Mouse (Mus musculus) activated CD4-positive, CD25-positive, alpha-beta regulatory T cell, adult 4 months (primary cell): ENCODE measurements around the gene Nit1. TPM values are rescaled to one million over a fixed set of nuclear protein-coding genes. Genes with fewer than 3 reads are reported as not detected.

ENCODE experiments used
- ATAC-seq: one replicate; pipeline ENCODE4 v1.8.0; 2017
- polyA plus RNA-seq, 2 experiments: library from polyadenylated mRNA; unstranded; fragments of 100-300 nt; shearing (Covaris generic); gene quantifications; one replicate each; pipeline ENCODE4 v1.2.1; 2017

Gene Nit1
- 10 to 100 TPM; 26.3 to 29.7 TPM for polyA plus RNA-seq

DNA sequence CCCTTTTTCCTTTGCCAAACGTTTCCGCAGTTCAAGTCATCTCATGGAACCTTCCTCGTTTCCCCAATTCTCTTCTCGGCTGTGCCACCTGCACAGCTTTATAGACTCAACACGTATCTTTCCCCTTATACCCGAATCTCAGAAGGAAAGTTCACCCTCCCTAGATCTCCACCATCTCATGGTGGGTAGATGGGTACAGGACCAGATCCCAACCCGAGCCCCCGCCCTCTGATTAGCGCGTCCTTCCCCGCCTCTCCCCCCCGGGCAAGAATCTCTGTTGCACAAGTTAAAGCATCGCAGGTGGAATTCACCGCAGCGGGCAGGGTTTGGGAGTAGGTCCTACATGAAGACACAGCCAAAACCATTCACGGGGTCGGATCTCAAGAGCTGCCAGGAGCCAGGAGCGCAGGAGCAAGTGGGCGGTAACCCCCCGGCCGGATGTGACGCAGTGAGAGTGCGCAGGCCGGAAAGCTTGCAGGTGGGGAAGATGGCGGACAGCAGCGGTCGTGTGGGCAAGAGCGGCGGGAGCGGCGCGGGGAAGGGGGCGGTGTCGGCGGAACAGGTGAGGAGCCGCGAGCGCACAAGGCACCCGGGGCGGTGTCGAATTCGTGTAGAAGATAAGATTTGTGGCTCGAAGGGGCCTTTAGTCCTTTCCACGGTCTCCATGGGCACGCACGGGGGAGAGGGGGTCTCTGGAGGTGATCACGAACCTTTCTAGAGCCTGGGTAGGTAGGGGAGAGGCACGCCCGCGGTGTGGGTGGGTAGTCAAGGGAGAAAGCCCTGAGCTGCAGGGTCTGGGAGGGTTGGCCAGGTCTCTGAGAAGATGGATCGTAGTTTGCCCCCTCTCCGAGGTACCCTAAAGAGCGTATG is at the start of gene Nit1, which contains the start of gene Pfdn2:
Gene Nit1 (minus strand): TSS at position 422 of the 870 bp plus-strand sequence.
Gene Pfdn2 (plus strand): TSS at position 446 of the 870 bp plus-strand sequence.
- peak; percentile 92 for ATAC-seq

DNA sequence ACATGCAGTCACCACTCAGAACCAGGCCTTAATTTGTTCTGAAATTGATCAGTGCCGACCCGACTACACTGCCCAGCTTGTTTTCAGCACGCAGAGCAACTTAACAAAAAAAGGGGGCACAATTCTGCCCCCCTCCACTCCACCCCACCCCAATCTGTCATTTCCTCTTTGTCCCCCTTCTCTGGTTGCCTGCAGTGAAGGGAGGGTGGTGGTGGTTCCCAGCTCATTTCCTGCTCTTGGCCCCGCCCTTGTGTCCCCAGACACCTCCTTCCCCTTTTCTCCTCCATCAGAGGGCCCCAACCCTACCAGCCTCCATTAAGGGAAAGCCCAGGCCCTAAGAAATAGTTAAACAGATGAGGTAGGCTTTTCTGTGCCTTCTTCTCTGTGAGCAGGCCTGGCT is 44.7 kb upstream of the Nit1 start:
- peak; percentile 69 for ATAC-seq

DNA sequence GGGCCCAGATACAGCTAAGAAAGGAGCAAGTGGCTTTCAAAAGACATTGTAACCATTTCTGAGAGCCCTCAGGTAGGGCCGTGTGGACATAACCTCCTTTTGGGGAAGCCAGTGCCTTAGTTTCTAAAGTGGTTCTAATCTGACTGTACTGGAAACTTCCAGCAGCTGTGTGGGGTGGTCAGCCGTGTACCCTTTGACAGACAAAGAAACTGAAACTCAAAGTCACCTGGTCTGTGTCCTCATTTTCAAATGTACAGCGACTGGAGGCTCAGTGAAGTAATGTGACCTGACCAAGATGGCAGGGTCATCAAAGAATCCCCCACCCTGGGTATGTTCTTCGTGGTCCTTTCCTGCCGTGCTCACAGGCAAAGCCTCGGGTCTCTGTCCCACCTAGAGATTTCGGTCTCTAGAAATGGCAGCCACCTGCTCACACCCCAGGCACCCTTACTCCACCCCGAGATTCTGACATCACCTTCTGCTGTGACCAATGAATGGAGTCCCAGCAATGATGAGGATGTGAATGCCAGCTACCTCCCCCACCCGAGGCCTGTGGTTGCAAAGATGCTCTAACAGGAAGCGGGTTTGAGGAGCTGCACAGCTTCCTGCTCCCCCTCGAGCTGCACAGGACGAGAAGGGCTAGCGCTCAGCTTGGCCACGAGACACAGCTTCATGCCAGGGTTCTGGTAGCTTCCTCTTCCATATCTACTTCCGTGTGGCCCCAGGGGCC is 43.1 kb upstream of the Nit1 start, which contains the start of gene Arhgap30:
Gene Arhgap30 (plus strand): TSS at position 579 of the 727 bp plus-strand sequence.
- ATAC-seq, result peak; percentile 90

DNA sequence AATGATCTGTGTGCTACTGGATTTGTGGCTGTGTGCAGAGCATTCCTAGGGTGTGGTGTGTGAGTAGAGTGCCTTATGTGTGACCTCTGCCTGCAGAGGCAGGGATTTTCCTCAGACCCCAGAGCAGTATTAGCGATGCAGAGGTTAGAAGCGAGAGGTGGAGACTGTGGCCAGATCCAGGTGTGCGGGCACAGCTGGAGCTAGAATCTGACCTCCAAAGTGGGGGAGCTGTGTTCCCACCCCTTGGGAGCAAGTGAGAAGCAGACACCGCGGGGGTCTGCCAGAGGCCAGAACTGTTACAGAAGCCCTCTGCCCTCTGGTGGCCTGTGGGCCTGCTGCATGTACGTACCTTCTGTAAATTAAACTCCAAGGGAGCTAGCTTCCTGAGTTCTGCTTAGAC is 41.7 kb upstream of the Nit1 start:
- no peak for ATAC-seq

DNA sequence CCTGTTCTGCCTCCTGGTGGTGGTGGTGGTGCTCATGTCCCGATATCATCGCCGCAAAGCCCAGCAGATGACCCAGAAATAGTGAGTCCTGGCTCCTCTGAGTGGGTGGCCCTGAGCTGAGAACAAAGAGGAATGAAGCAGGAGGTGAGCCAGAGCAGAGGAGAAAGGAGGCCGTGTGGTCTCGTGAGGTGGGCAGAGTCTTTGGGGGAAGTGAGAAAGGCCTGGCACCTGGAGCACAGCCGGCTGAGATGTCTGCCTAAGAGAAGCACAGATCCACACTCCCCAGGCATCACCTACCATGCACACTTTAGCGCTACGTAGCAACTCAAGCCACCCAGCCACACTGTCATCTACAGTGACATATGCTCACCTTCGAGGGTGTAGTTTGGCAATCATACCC is 39.7 kb upstream of the Nit1 start:
- no peak for ATAC-seq

DNA sequence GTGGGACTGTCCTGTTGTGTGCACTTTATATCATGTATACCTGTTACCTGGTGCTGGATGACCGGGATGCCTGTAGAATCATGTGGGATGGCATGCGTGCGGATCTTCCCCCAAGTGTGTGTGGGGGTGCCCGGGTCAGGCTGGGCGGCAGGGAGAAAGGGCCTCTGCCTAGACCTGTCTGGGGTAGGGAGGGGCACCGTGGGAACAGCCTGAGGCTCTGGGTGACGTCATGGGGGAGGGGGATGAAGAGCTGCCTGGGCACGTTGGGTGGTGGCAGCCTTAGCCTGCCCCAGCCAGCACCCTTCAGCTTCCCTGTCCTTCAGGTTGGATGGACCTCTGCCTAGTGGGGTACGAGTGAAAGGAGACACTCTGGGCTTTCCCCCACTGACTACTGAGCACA is 38.9 kb upstream of the Nit1 start:
- no peak for ATAC-seq

DNA sequence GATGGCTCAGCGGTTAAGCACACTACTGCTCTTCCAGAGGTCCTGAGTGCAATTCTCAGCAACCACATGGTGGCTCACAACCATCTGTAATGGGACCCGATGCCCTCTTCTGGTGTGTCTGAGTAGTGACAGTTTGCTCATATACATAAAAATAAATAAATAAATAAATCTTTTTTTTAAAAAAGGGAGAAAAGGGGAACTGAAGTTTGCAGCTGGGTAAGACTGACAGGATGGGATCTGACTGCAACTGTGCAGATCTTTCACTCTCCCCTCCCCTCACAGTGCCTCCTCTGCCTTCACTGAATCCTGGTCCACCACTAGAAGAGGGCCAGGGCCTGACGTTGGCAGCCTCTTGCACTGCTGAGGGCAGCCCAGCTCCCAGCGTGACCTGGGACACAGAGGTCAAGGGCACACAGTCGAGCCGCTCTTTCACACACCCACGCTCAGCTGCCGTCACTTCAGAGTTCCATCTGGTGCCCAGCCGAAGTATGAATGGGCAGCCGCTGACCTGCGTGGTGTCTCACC is 36.7 kb upstream of the Nit1 start:
- no peak for ATAC-seq

DNA sequence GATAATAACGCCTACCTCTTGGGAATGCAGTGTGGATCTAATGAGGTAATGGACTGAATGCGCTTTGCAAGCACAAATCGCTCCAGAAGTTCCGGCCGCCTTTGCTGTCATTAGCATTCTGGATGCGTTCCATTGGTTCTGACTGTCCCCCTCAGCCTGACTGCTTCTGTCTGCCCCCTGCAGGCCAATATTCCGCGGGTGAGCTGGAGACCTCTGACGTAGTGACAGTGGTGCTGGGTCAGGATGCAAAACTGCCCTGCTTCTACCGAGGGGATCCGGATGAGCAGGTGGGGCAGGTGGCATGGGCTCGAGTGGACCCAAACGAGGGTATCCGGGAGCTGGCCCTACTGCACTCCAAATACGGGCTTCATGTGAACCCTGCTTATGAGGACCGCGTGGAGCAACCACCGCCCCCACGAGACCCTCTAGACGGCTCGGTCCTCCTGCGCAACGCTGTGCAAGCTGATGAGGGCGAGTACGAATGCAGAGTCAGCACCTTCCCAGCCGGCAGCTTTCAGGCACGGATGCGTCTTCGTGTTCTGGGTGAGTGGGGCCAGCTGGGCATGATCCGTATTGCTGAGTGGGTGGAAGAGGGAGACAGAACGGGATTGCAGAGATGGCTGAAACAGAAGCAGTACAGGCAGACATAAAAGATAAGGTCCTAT is 34.6 kb upstream of the Nit1 start:
- ATAC-seq, result peak; percentile 95

DNA sequence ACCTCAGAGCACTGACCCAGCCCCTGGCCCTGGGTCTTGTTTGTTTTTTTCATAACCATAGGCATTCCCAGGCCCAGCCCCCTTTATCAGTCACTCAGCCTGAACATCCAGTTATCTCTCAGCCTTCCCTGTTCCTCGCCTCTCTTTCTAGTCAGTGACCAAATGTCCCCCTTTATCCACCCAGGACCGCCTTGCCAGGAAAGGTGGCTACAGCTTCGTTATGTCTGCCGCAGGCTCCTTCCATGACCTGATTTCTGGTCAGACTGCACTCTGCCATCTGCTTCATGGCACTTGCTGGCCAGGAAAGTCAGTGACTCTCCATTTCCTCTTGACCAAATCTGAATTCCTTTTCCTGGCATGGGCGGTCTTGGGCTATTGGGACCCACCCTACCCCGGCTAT is 32.9 kb upstream of the Nit1 start:
- no peak for ATAC-seq

DNA sequence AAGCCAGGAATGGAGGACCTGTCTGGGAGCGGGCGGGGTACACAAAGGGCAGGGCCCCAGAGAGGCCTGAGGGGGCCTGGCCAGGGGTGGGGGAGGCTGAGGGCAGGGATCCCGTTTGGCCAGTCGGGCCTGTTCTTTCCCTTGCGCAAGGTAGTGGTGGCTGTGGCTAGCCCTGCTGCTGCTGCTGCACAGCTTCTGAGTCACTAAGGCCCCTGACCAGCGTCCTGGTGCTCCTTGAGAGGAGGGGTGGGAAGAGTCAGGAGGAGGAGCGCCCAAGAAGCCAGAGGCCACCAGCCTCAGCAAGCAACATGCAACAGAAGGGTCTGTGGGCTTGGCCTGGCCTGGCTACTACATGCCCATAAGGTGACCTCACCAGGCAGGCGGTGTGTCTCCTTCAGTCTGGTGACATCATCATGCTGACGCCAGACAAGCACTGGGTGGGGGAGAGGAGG is 30.2 kb upstream of the Nit1 start:
- no peak for ATAC-seq

DNA sequence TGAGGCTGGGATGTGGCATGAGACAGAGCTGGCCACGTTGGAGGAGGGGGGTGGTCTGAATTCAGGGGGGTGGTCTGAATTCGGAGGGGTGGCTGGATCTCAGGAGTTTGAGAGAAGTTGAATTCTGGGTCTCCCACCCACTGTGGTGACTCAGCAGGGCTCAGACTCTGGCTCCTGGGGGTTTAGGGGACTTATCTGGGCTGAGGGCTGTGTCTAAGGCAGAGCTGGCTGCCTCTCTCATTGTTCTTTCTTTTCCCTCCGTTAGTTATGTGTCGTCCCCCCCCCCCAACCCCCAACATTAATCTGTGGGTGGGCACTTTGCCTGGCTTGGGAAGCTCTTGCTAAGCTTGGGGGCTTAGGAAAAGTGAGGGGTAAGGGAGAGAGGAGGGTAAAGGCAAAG is 28.5 kb upstream of the Nit1 start:
- no peak for ATAC-seq

DNA sequence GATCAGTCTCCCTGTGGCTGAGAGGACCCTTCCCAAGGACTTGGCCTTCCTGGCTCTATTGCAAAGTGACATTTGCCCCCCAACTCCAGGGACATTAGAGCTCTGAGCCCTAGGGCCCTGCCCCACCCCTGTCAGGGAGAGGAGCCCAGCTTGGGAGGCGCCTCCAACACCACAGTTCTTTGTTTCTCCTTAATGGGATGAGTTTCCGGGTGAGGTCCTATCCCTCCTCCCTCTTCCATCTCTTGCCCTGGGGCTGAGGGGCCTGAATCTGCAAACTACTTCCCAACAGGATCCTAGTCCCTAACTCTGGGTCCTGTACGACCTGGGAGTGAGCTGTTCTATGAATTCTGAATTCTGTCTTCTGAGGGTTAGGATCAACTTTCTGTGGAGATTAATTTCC is 27.4 kb upstream of the Nit1 start:
- no peak for ATAC-seq

DNA sequence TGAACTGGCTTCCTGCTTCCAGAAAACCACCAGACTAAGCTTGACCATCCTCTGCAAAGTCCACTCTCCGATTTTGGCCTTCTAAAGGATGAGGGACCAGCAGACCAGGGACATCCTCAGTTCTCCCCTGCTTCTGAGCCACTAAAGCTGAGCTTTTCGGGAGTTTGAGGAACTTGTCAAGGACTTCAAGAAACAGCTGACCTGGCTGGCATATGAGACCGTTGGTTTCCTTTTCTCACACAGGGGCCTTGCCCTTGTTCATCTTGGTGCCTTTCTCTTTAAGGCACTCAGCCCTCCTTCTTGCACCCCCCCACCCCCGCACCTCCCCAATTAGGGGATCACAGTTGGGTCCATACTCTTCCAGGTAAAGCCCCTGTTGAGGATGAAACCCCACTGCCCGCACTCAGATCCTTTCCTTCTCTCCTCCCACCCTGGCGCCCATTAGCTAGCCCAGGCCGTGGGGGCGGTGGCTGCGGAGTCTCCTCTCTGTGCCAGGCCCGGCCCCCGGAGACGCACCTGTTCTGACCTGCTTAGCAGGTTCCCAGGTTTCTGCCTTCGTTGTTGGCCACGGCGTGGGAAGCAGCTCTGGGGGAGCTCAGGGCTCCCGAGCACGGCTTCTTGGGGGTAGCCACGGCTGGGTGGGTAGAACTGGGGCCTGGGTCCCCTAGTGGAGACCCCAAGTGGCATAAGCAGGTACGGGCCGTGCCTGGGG is 24.6 kb upstream of the Nit1 start, which contains the start of gene Nectin4:
Gene Nectin4 (plus strand): TSS at position 255 of the 712 bp plus-strand sequence.
- no peak for ATAC-seq

DNA sequence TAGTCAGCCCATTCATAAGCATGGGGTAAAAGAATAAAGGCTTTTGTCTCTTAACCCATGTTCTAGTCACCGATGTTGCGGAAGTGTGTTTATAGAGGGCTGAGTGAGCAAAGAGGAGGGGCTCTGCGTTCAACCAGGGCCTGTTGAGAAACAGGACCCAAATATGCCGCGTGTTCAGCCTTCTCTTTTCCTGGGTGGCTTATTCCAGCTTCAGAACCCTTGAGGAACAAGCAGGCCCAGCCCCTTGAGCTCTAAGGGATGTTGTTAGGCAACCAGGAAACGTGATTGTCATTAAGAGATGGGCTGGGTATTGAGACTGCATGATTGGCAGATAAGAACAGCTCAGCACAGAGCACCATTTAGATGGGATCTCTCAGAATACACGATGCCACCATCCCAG is 20.5 kb upstream of the Nit1 start:
- no peak for ATAC-seq

DNA sequence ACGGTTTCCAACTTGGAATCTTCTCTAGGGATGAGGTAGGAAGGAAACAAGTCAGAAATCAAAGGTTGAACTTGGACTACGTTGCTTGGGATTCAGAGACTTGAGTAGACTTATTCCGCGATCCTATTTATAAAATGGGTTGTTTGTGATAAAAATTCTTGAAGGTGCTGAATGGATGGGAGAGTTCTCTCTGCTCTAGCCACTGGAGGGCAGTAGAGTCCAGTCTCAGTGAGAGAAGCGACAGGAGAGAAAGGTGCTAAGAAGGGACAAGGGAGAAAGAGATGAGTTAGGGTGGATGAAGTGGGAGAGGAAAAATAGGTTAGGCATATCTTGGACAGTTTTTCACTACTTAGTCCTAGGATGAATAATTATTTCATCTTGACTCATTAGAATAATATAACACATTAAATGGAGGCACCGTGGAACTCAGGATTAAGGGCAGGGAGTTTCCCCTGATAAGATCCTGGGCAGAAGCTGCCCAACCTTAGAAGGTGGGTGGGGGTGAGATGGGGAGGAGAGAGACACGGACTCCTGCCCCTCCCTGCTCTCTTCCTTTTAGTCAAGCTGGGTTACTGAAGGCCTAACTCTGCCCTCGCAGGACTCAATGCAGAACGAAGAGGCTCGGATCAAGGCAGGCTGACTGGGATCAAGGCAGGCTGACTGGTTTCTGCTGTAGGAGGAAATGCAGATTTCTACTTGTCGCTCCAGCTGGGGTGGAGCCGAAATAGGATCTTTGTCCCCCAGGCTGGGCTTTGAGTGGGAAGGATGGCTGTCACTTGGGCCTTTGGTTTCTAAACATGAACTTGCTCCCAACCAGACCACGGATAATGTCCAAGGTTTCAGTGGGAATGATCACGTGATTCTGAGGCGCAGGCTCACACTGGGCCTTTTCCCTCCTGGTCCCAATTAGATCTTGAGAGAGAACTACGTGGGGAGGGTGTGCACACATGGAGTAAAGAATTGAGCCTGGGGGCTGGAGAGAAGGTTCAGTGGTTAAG is 16.0 kb upstream of the Nit1 start:
- ATAC-seq, result peak; percentile 66

DNA sequence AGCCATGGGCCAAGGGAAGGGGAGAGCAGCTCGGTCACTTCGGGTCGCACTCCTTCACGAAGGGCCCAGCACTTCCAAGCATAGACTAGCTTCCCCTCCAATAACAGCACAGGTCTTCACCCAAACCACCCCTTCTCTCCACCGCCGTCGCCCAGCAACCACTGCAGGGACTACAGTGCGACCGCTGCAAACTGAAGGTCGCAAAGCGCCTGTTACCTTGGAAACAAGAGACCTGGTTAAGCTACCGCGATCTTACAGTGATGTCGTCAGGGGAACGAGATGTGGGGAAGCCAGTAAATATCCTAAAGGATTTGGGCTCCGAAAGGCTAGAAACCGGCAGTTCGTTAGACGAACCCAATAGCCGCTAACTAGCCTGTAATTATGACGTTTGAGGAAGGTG is 15.2 kb upstream of the Nit1 start, which contains the start of gene Klhdc9:
Gene Klhdc9 (minus strand): TSS at position 143 of the 400 bp plus-strand sequence.
- ATAC-seq, result peak; percentile 90

DNA sequence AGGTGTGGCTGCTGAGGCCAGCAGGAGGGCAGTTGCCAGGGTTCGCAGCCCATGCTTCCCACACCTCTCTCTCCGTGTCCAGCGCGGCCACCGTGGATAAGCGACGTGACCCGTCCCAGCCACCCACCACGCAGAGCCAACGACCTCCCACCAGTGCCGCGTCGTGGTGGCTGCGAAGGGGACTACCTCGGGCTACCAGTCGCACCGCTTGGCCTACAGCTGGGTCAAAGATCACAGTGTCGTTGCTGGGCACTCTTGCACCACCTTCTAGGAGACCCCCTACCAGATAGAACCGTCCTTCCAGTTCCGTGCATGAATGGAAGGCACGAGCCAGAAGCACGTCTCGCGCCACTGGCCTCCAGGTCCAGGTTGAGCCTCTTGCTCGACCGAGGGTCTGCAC is 14.8 kb upstream of the Nit1 start:
- ATAC-seq, result no peak

DNA sequence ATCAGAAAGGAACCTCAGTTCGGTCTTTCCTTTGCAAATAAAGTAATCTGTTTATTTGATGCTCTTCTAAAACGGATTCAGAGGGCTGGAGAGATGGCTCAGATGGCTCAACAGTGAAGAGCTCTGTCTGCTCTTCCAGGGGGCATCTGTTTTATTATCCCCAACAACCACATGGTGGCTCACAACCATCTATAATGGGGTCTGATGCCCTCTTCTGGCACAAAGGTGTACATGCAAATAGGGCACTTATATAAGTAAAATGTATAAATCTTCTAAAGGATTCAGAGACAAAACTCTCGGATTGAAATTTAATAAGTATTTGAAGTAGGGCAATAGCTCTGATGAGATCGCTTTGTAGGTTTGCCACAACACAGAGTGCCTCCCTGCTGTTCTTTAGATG is 13.0 kb upstream of the Nit1 start:
- peak; percentile 41 for ATAC-seq

DNA sequence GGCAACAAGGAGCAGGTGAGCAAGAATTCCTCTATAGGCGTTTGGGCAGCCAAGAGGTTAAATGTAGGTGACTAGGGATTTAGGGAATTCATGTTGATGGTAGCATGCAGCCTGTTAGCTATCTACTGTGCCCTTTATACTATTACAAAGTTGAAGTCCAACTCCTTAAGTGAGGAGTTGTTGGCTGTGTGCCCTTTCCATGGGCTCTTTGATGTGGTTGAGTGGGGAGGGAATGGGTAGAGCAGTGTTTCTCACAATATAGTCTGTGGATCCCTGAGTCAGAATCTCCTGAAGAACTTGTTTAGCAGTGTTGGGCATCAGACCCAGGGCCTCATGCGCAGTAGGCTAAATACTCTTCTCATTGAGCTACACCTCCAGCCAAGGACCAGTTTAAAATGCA is 11.4 kb upstream of the Nit1 start:
- ATAC-seq, result no peak

DNA sequence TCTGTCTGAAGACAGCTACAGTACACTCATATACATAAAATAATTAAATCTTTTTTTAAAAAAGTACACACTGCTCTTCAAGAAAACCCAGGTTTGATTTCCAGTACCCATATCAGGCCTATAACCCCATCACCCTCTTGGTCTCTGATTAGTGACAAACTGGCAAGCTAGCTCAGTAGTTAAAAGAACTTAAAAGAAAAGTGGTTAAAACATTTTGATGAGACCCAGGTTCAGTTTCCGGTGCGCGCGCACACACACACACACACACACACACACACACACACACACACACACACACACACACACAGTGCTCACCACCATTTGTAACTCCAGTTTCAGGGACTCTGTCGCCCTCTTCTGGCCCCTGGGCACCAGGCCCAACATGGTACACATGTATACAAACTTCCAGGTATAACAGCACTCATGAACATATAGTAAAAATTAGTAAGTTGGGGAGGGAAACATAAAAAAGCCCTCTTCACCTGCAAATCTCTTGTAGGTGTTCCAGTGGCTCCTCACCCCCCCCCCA is 10.4 kb upstream of the Nit1 start:
- peak; percentile 40 for ATAC-seq
